Mouse (Mus musculus) retina, adult 2 months (tissue): ENCODE data around the gene Adgrv1.
"Not testable (repeated sequence)": the region's sequence is repeated elsewhere in the genome, so short reads cannot be mapped to it uniquely, and the experiment has no call there.

Experiments used
- DNase-seq: peaks from one replicate; pipeline ENCODE4 v3.0.0-alpha.2; 2012; ENCODE audit warnings: low read depth, low spot score

Gene Adgrv1

GRCm38 (mm10) chr13:81632720-81633415 lies at the start of gene Adgrv1:
Adgrv1 (minus strand) TSS chr13:81633154.
- DNase-seq, result peak; percentile 98

GRCm38 (mm10) chr13:81675333-81675732 lies 42.4 kb upstream of the Adgrv1 start:
- DNase-seq, result no peak

- DNase-seq, result no peak
These were observed 34.8 kb upstream of the Adgrv1 start for GRCm38 (mm10) chr13:81667713-81668112.

- DNase-seq, result no peak
These were observed 31.4 kb upstream of the Adgrv1 start for GRCm38 (mm10) chr13:81664331-81664698.

- DNase-seq, result no peak
These were observed 30.8 kb upstream of the Adgrv1 start for GRCm38 (mm10) chr13:81663566-81664330.

GRCm38 (mm10) chr13:81658053-81658752 lies 25.2 kb upstream of the Adgrv1 start:
- DNase-seq, result no peak

- DNase-seq, result peak; percentile 85
These were observed 24.5 kb upstream of the Adgrv1 start, which contains the start of gene Lysmd3 for GRCm38 (mm10) chr13:81657351-81658052. Lysmd3 (plus strand) TSS chr13:81657663.

GRCm38 (mm10) chr13:81657008-81657350 lies 24.0 kb upstream of the Adgrv1 start:
- no peak for DNase-seq

GRCm38 (mm10) chr13:81656091-81656850 lies 23.3 kb upstream of the Adgrv1 start:
- DNase-seq, result no peak

GRCm38 (mm10) chr13:81650382-81650781 lies 17.4 kb upstream of the Adgrv1 start:
- not testable (repeated sequence) for DNase-seq

- DNase-seq, result no peak
These were observed 13.4 kb upstream of the Adgrv1 start for GRCm38 (mm10) chr13:81646348-81646747.

GRCm38 (mm10) chr13:81644047-81644565 lies 11.2 kb upstream of the Adgrv1 start:
- no peak for DNase-seq

- no peak for DNase-seq
These were observed 9.7 kb upstream of the Adgrv1 start for GRCm38 (mm10) chr13:81642491-81643149.

GRCm38 (mm10) chr13:81641289-81642045 lies 8.5 kb upstream of the Adgrv1 start:
- no peak for DNase-seq

- no peak for DNase-seq
These were observed 7.9 kb upstream of the Adgrv1 start for GRCm38 (mm10) chr13:81640881-81641280.

GRCm38 (mm10) chr13:81639624-81640023 lies 6.7 kb upstream of the Adgrv1 start:
- no peak for DNase-seq

GRCm38 (mm10) chr13:81630566-81630965 lies 2.4 kb downstream of the Adgrv1 start:
- DNase-seq, result no peak

- DNase-seq, result no peak
These were observed 3.6 kb downstream of the Adgrv1 start for GRCm38 (mm10) chr13:81629395-81629794.

GRCm38 (mm10) chr13:81628631-81629190 lies 4.2 kb downstream of the Adgrv1 start:
- DNase-seq, result no peak
